In genomic region chr15:88752403-88752733, GRCm38 (mm10) we compare ENCODE assay signal across 8 mouse cellular contexts. TPM values are rescaled to one million over a fixed set of nuclear protein-coding genes. Genes with fewer than 3 reads are reported as not detected.
DNase-seq lines count a peak whose midpoint lies in the region; ATAC-seq and TF ChIP-seq lines count a peak whose summit lies in the region.

No protein-coding gene starts in this region.

- peaks cover 36% of the 10 kb centered on the region for H3K4me1 ChIP-seq in heart, embryonic 13.5 days
- H3K4me1 ChIP-seq in ES-Bruce4 (ENCODE audit: control insufficient read depth, insufficient read depth, low read length): no peaks in the 10 kb centered on the region
- H3K4me1 ChIP-seq in forebrain, embryonic 15.5 days: peaks cover 27% of the 10 kb centered on the region
- H3K4me1 ChIP-seq in liver, embryonic 15.5 days (replicated peaks): peaks cover 41% of the 10 kb centered on the region

- ATAC-seq in heart, embryonic 13.5 days (ENCODE audit: extremely low read depth, insufficient number of reproducible peaks, low FRiP score, low TSS enrichment): no peak
- no peak for ATAC-seq in forebrain, embryonic 15.5 days (replicated peaks)
- no peak for ATAC-seq in liver, embryonic 15.5 days (ENCODE audit: insufficient read depth)

- WGBS in heart, embryonic 13.5 days: 1% methylated on average over 8 of the region's 8 CpGs
- WGBS in forebrain, embryonic 15.5 days: 1% methylated on average over 8 of the region's 8 CpGs
- 0% methylated on average over 8 of the region's 8 CpGs for WGBS in liver, embryonic 15.5 days (ENCODE audit: insufficient replicate concordance)

- no peaks in the 10 kb centered on the region for H3K27me3 ChIP-seq in heart, embryonic 13.5 days (replicated peaks)
- no peaks in the 10 kb centered on the region for H3K27me3 ChIP-seq in ES-Bruce4 (ENCODE audit: control insufficient read depth, insufficient read depth, low read length, poor library complexity, severe bottlenecking)
- H3K27me3 ChIP-seq in forebrain, embryonic 15.5 days: no peaks in the 10 kb centered on the region
- no peaks in the 10 kb centered on the region for H3K27me3 ChIP-seq in liver, embryonic 15.5 days

- peak overlapping the region; percentile 91 for H3K27ac ChIP-seq in heart, embryonic 13.5 days (replicated peaks)
- H3K27ac ChIP-seq in ES-Bruce4 (ENCODE audit: insufficient read depth, low read length): peak overlapping the region; percentile 21
- H3K27ac ChIP-seq in forebrain, embryonic 15.5 days (replicated peaks): peak overlapping the region; percentile 90
- H3K27ac ChIP-seq in liver, embryonic 15.5 days (replicated peaks): peak overlapping the region; percentile 96

- TF ChIP-seq EP300 in ES-Bruce4 (IDR thresholded peaks at IDR 0.05; ENCODE audit: insufficient read depth, low read depth, low read length): no peak

- H3K36me3 ChIP-seq in heart, embryonic 13.5 days: peaks cover 22% of the 10 kb centered on the region
- peaks cover 5% of the 10 kb centered on the region; the same call in 1 of the 2 replicates for H3K36me3 ChIP-seq in ES-Bruce4 (ENCODE audit: control insufficient read depth, insufficient read depth, low read length, poor library complexity, severe bottlenecking)
- H3K36me3 ChIP-seq in forebrain, embryonic 15.5 days: peaks cover 14% of the 10 kb centered on the region
- peaks cover 27% of the 10 kb centered on the region for H3K36me3 ChIP-seq in liver, embryonic 15.5 days (replicated peaks)

- peak overlapping the region; percentile 76 for H3K4me2 ChIP-seq in heart, embryonic 13.5 days
- peak overlapping the region; percentile 64 for H3K4me2 ChIP-seq in forebrain, embryonic 15.5 days (replicated peaks)
- peak overlapping the region; percentile 93 for H3K4me2 ChIP-seq in liver, embryonic 15.5 days

- no peaks in the 10 kb centered on the region for H3K9me3 ChIP-seq in heart, embryonic 13.5 days
- H3K9me3 ChIP-seq in ES-Bruce4 (replicated peaks; ENCODE audit: control insufficient read depth, insufficient read depth, low read length, poor library complexity, severe bottlenecking): no peaks in the 10 kb centered on the region
- H3K9me3 ChIP-seq in forebrain, embryonic 15.5 days: no peaks in the 10 kb centered on the region
- no peaks in the 10 kb centered on the region for H3K9me3 ChIP-seq in liver, embryonic 15.5 days (replicated peaks)

- no peak for TF ChIP-seq POLR2A in ES-Bruce4 (IDR thresholded peaks at IDR 0.05; ENCODE audit: insufficient read depth, low read length)

- no peak for DNase-seq in heart, adult 18-20 months
- no peak for DNase-seq in urinary bladder, adult 2 months (ENCODE audit: low spot score)
- DNase-seq in gastrocnemius, postnatal 10 days: no peak
- no peak for DNase-seq in kidney, adult 18-20 months

- peak overlapping the region; percentile 89 for H3K4me3 ChIP-seq in heart, embryonic 13.5 days
- peak overlapping the region; percentile 80 for H3K4me3 ChIP-seq in ES-Bruce4 (ENCODE audit: low read depth, low read length)
- peak overlapping the region; percentile 98 for H3K4me3 ChIP-seq in forebrain, embryonic 15.5 days
- H3K4me3 ChIP-seq in liver, embryonic 15.5 days (replicated peaks): peak overlapping the region; percentile 84

- no peak for TF ChIP-seq CTCF in ES-Bruce4 (IDR thresholded peaks at IDR 0.05; ENCODE audit: low read depth, low read length)

- H3K9ac ChIP-seq in heart, embryonic 13.5 days: peak overlapping the region; percentile 94
- H3K9ac ChIP-seq in ES-Bruce4 (ENCODE audit: low read depth, poor library complexity, severe bottlenecking): peak overlapping the region; percentile 95
- H3K9ac ChIP-seq in forebrain, embryonic 15.5 days (replicated peaks): peak overlapping the region; percentile 91
- H3K9ac ChIP-seq in liver, embryonic 15.5 days: peak overlapping the region; percentile 90

RNA-seq across cellular contexts. Expression of gene Zbed4, which starts 0.9 kb away (rescaled TPM):
- 11.6 and 12.1 TPM in 2 replicates for polyA plus RNA-seq in heart, embryonic 13.5 days (2015; fragmentation: Nextera tagmentation; extraction: Ambion mirVana)
- 1 to 10 TPM; 8.6 to 8.7 TPM for total RNA-seq in heart, adult 18-20 months (2021)
- 36.9 and 44.5 TPM in 2 replicates for polyA plus RNA-seq in ES-Bruce4 (2011; ENCODE audit: insufficient read depth, insufficient read length, low read depth, missing spikeins)
- 22.0 and 23.0 TPM in 2 replicates for polyA plus RNA-seq in forebrain, embryonic 15.5 days (2015; fragmentation: Nextera tagmentation; extraction: Ambion mirVana)
- polyA plus RNA-seq in liver, embryonic 15.5 days (2015; fragmentation: Nextera tagmentation; extraction: Ambion mirVana): 10.6 and 10.7 TPM in 2 replicates
- polyA plus RNA-seq in urinary bladder, adult 2 months (2012; rRNA removed): 3.2 and 4.1 TPM in 2 replicates
- 1 to 10 TPM; 7.2 to 9.4 TPM for total RNA-seq in gastrocnemius, postnatal 10 days (2021)

RNA-seq across cellular contexts. Expression of gene Brd1, which starts 18.3 kb away (rescaled TPM):
- polyA plus RNA-seq in heart, embryonic 13.5 days (2015; fragmentation: Nextera tagmentation; extraction: Ambion mirVana): 10.4 and 11.0 TPM in 2 replicates
- total RNA-seq in heart, adult 18-20 months (2021): 10 to 100 TPM; 26.6 to 29.7 TPM
- 85.9 and 86.2 TPM in 2 replicates for polyA plus RNA-seq in ES-Bruce4 (2011; ENCODE audit: insufficient read depth, insufficient read length, low read depth, missing spikeins)
- 27.2 and 29.3 TPM in 2 replicates for polyA plus RNA-seq in forebrain, embryonic 15.5 days (2015; fragmentation: Nextera tagmentation; extraction: Ambion mirVana)
- 5.8 and 6.6 TPM in 2 replicates for polyA plus RNA-seq in liver, embryonic 15.5 days (2015; fragmentation: Nextera tagmentation; extraction: Ambion mirVana)
- polyA plus RNA-seq in urinary bladder, adult 2 months (2012; rRNA removed): 13.7 and 21.7 TPM in 2 replicates
- 10 to 100 TPM; 26.5 to 33.4 TPM for total RNA-seq in gastrocnemius, postnatal 10 days (2021)

Comparison
In these comparisons a context has a peak if more than half of its experiments do, and no peak if none do; other contexts are left out.
1. H3K27ac ChIP-seq: peak in every context shown above with its lines; median percentile 96 in liver, embryonic 15.5 days; 91 in heart, embryonic 13.5 days; 90 in forebrain, embryonic 15.5 days; 21 in ES-Bruce4.